Mouse (Mus musculus) frontal cortex, postnatal 25 days (tissue): ENCODE results near the gene Mex3a.

Source experiments
- DNase-seq, 2 experiments: peaks; one replicate each; pipeline ENCODE4 v3.0.0; 2022; ENCODE audit warnings: low spot score in 2 of 2

Gene Mex3a

GRCm38 (mm10) chr3:88527565-88527964 lies 4.6 kb upstream of the Mex3a start:
- DNase-seq: no peak

- no peak for DNase-seq
These were observed 3.5 kb upstream of the Mex3a start for GRCm38 (mm10) chr3:88528646-88529045.

- DNase-seq: no peak
These were observed 2.8 kb upstream of the Mex3a start for GRCm38 (mm10) chr3:88529204-88530000.

- no peak for DNase-seq
These were observed 1.9 kb upstream of the Mex3a start for GRCm38 (mm10) chr3:88530082-88530864.

- DNase-seq: peak; percentile 73 to 76
These were observed 572 bp upstream of the Mex3a start for GRCm38 (mm10) chr3:88531348-88532298.

- no peak for DNase-seq
These were observed 705 bp downstream of the Mex3a start for GRCm38 (mm10) chr3:88532689-88533511.

GRCm38 (mm10) chr3:88533706-88534105 lies 1.5 kb downstream of the Mex3a start:
- no peak for DNase-seq

GRCm38 (mm10) chr3:88535005-88535404 lies 2.8 kb downstream of the Mex3a start:
- DNase-seq: no peak

GRCm38 (mm10) chr3:88535527-88535926 lies 3.3 kb downstream of the Mex3a start:
- no peak for DNase-seq

GRCm38 (mm10) chr3:88536103-88536930 lies 4.1 kb downstream of the Mex3a start:
- DNase-seq: peak; percentile 60 to 68

GRCm38 (mm10) chr3:88537146-88537545 lies 5.0 kb downstream of the Mex3a start:
- DNase-seq: no peak

- DNase-seq: no peak
These were observed 6.3 kb downstream of the Mex3a start for GRCm38 (mm10) chr3:88538271-88539145.

- DNase-seq: no peak
These were observed 7.2 kb downstream of the Mex3a start for GRCm38 (mm10) chr3:88539397-88539796.

GRCm38 (mm10) chr3:88540085-88540484 lies 7.9 kb downstream of the Mex3a start:
- DNase-seq: no peak

- no peak for DNase-seq
These were observed 9.6 kb downstream of the Mex3a start for GRCm38 (mm10) chr3:88541622-88542401.

GRCm38 (mm10) chr3:88542486-88542885 lies 10.3 kb downstream of the Mex3a start:
- no peak for DNase-seq

- no peak for DNase-seq
These were observed 11.0 kb downstream of the Mex3a start for GRCm38 (mm10) chr3:88543174-88543573.
